Mouse (Mus musculus): ENCODE data around the gene Ctnnd2.

Ctnnd2 gene

GRCm38 (mm10) chr15:30387244-30387643 lies 214.9 kb downstream of the Ctnnd2 start:
- no peak for DNase-seq

- DNase-seq = no peak
Measured at GRCm38 (mm10) chr15:30401111-30401510, 228.7 kb downstream of the Ctnnd2 start.

GRCm38 (mm10) chr15:30406254-30406653 lies 233.9 kb downstream of the Ctnnd2 start:
- no peak for DNase-seq

- no peak for DNase-seq
Measured at GRCm38 (mm10) chr15:30423146-30423545, 250.8 kb downstream of the Ctnnd2 start.

GRCm38 (mm10) chr15:30424290-30424689 lies 251.9 kb downstream of the Ctnnd2 start:
- DNase-seq = peak; percentile 42 to 62

- DNase-seq = peak in 1 of 2 experiments; percentile 38
Measured at GRCm38 (mm10) chr15:30427342-30427741, 254.9 kb downstream of the Ctnnd2 start.

GRCm38 (mm10) chr15:30439045-30439444 lies 266.7 kb downstream of the Ctnnd2 start:
- DNase-seq = no peak

- DNase-seq = no peak
Measured at GRCm38 (mm10) chr15:30450765-30451164, 278.4 kb downstream of the Ctnnd2 start.

GRCm38 (mm10) chr15:30451921-30452320 lies 279.5 kb downstream of the Ctnnd2 start:
- peak in 1 of 2 experiments; percentile 29 for DNase-seq

- DNase-seq = no peak
Measured at GRCm38 (mm10) chr15:30457541-30458250, 285.3 kb downstream of the Ctnnd2 start.

GRCm38 (mm10) chr15:30458671-30459070 lies 286.3 kb downstream of the Ctnnd2 start:
- DNase-seq = no peak

GRCm38 (mm10) chr15:30460341-30461125 lies 288.1 kb downstream of the Ctnnd2 start:
- DNase-seq = peak; percentile 37 to 60

GRCm38 (mm10) chr15:30462804-30463423 lies 290.5 kb downstream of the Ctnnd2 start:
- no peak for DNase-seq

GRCm38 (mm10) chr15:30463471-30464047 lies 291.2 kb downstream of the Ctnnd2 start:
- DNase-seq = peak in 1 of 2 experiments; percentile 54

- DNase-seq = no peak
Measured at GRCm38 (mm10) chr15:30466950-30467543, 294.7 kb downstream of the Ctnnd2 start.

- DNase-seq = no peak
Measured at GRCm38 (mm10) chr15:30468773-30469172, 296.4 kb downstream of the Ctnnd2 start.

- peak; percentile 27 to 28 for DNase-seq
Measured at GRCm38 (mm10) chr15:30471280-30471966, 299.0 kb downstream of the Ctnnd2 start.

GRCm38 (mm10) chr15:30480676-30481075 lies 308.3 kb downstream of the Ctnnd2 start:
- DNase-seq = peak; percentile 86 to 91

GRCm38 (mm10) chr15:30506476-30506875 lies 334.1 kb downstream of the Ctnnd2 start:
- no peak for DNase-seq

GRCm38 (mm10) chr15:30512467-30512866 lies 340.1 kb downstream of the Ctnnd2 start:
- DNase-seq = no peak

- DNase-seq = peak in 1 of 2 experiments; percentile 22
Measured at GRCm38 (mm10) chr15:30513122-30513521, 340.7 kb downstream of the Ctnnd2 start.

- peak; percentile 61 to 80 for DNase-seq
Measured at GRCm38 (mm10) chr15:30515425-30515824, 343.0 kb downstream of the Ctnnd2 start.
